Mouse (Mus musculus): ENCODE data around the gene Has3.

- TF ChIP-seq CTCF (conservative IDR thresholded peaks at IDR 0.05; ENCODE audit: insufficient read depth, insufficient read length, low read depth, low read length) (no peak), POLR2A (IDR thresholded peaks at IDR 0.05; ENCODE audit: low read depth, low read length) (no peak)
These were observed 40.5 kb upstream of the Has3 start for GRCm38 (mm10) chr8:106829526-106830045.
